Mouse (Mus musculus) c-Kit-positive CD71-negative TER-119-negative erythroid progenitor cells, embryonic 14.5 days (primary cell): ENCODE measurements at regions not wholly inside any gene's neighbourhood (a gene's known extent, or its start where the extent isn't known, plus 50 kb on each side); places are given as distances from the start of the nearest gene placed in this dataset.
A peak's percentile ranks its signal among the peaks of the same experiment; 100 is the strongest.
"Not testable (repeated sequence)": the region's sequence is repeated elsewhere in the genome, so short reads cannot be mapped to it uniquely, and the experiment has no call there.

Experiments used
- DNase-seq: peaks from one replicate; pipeline ENCODE4 v3.0.0-alpha.2; 2013; ENCODE audit warnings: low read depth

GRCm38 (mm10) chr12:17992572-17992971, 301.9 kb downstream of the Hpcal1 start:
- DNase-seq: peak; percentile 26

GRCm38 (mm10) chr12:17993368-17993767, 302.7 kb downstream of the Hpcal1 start:
- DNase-seq: not testable (repeated sequence)
